Comparison of ENCODE assay signal across 11 mouse cellular contexts in the genomic region with DNA sequence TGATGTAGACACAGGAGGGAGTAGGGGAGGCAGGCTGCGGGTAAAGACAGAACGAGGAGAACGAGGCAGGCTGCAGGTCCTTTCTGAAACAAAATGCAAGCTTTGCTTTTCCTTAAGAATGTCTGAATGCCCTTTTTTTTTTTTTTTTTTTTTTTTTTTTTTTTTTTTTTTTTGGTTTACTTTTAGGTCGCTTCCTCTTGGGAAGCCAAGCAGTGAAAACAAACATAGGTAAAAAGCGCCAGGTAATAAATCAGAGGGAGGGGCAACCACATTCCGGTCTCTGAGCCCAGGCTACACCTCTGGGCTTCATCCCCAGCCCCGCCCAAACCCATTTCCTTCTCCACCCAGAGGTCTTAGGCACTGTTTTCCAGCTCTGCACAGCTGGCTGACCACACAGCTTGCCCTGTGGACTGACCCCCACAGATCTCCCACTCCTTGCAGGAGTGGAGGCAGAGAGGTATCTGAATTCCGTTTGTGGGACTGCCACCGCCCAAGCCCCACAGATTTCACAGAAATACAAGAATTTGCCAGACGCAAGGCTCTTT. TPM values are rescaled to one million over a fixed set of nuclear protein-coding genes. Genes with fewer than 3 reads are reported as not detected.
A peak's percentile ranks its signal among the peaks of the same experiment; 100 is the strongest.
DNase-seq lines count a peak whose midpoint lies in the region; ATAC-seq and TF ChIP-seq lines count a peak whose summit lies in the region.
"Had no signal": no experiment of that assay in that cellular context is flagged by ENCODE, and none has a peak within 500 bp of the region (broad histone marks: within the 10 kb centered on the region; RNA-seq: fewer than 3 reads in every experiment).

No protein-coding gene starts in this region.

- peaks cover 32% of the 10 kb centered on the region for H3K36me3 ChIP-seq in intestine, postnatal 0 days (ENCODE audit: control insufficient read depth, insufficient read depth)
- no peaks in the 10 kb centered on the region for H3K36me3 ChIP-seq in liver, embryonic 13.5 days

- H3K27ac ChIP-seq in intestine, postnatal 0 days (ENCODE audit: low read depth, low read length), result no peak overlapping the region
- H3K27ac ChIP-seq in liver, embryonic 13.5 days, result no peak overlapping the region
- H3K27ac ChIP-seq: forebrain, embryonic 13.5 days had no signal

- DNase-seq in heart, adult 11 months, result peak; percentile 86
- no peak for DNase-seq in heart, postnatal 4 days
- DNase-seq in R1 (ENCODE audit: low read depth, low spot score), result peak; percentile 71
- no peak for DNase-seq in liver, embryonic 13.5 days
- DNase-seq in ovary, postnatal 10 days (ENCODE audit: low spot score), result no peak
- no peak for DNase-seq in spleen, adult 18-20 months

- ATAC-seq in intestine, postnatal 0 days, result 0 out of 2 replicates have a peak, but pooled peaks have one; percentile 7
- no peak for ATAC-seq in liver, embryonic 13.5 days (ENCODE audit: low read depth)
- ATAC-seq in inflammation-experienced regulatory T-cells, adult 6 months, result no peak

- no peak for TF ChIP-seq CTCF in intestine, postnatal 0 days (IDR thresholded peaks at IDR 0.05; ENCODE audit: low read depth)

- WGBS in intestine, postnatal 0 days, result 51% methylated on average over 10 of the region's 10 CpGs
- 16% methylated on average over 10 of the region's 10 CpGs for WGBS in liver, embryonic 13.5 days (ENCODE audit: insufficient replicate concordance)

- peak overlapping the region; percentile 55 for H3K4me2 ChIP-seq in intestine, postnatal 0 days (replicated peaks; ENCODE audit: low read depth)
- peak overlapping the region; percentile 45 for H3K4me2 ChIP-seq in liver, embryonic 13.5 days
- H3K4me2 ChIP-seq: forebrain, embryonic 13.5 days had no signal

- no peaks in the 10 kb centered on the region for H3K27me3 ChIP-seq in intestine, postnatal 0 days (replicated peaks; ENCODE audit: control insufficient read depth, insufficient read depth, low read length)
- peaks cover 44% of the 10 kb centered on the region for H3K27me3 ChIP-seq in liver, embryonic 13.5 days
- H3K27me3 ChIP-seq: forebrain, embryonic 13.5 days had no signal

- peak overlapping the region; percentile 25; the same call in 1 of the 2 replicates for H3K4me3 ChIP-seq in intestine, postnatal 0 days (ENCODE audit: low read depth, low read length)
- H3K4me3 ChIP-seq in liver, embryonic 13.5 days (replicated peaks), result peak overlapping the region; percentile 16; the same call in 1 of the 2 replicates
- H3K4me3 ChIP-seq: forebrain, embryonic 13.5 days had no signal

- no peaks in the 10 kb centered on the region for H3K9me3 ChIP-seq in intestine, postnatal 0 days (ENCODE audit: control insufficient read depth)
- no peaks in the 10 kb centered on the region for H3K9me3 ChIP-seq in liver, embryonic 13.5 days (replicated peaks)
- H3K9me3 ChIP-seq: forebrain, embryonic 13.5 days had no signal

- no peak overlapping the region for H3K9ac ChIP-seq in intestine, postnatal 0 days (ENCODE audit: low read depth, low read length)
- no peak overlapping the region for H3K9ac ChIP-seq in liver, embryonic 13.5 days
- H3K9ac ChIP-seq: forebrain, embryonic 13.5 days had no signal

- no peaks in the 10 kb centered on the region; the same call in none of the 2 replicates for H3K4me1 ChIP-seq in intestine, postnatal 0 days (replicated peaks; ENCODE audit: control insufficient read depth, insufficient read depth, low read length)
- peaks cover 6% of the 10 kb centered on the region for H3K4me1 ChIP-seq in liver, embryonic 13.5 days (replicated peaks)

RNA-seq across cellular contexts. Expression of a gene that starts 15.8 kb away (rescaled TPM):
- total RNA-seq in heart, postnatal 4 days (2021), result not detected
- 0.56 and 0.93 TPM in 2 replicates for polyA plus RNA-seq in intestine, postnatal 0 days (2015; fragmentation: Nextera tagmentation; extraction: Ambion mirVana)
- polyA plus RNA-seq in liver, embryonic 13.5 days (2015; fragmentation: Nextera tagmentation; extraction: Ambion mirVana), result 0.17 TPM in 1 of 2 replicates, not detected in the other
- polyA plus RNA-seq in inflammation-experienced regulatory T-cells, adult 6 months (2017; shearing (Covaris generic)), result under 1 TPM; 0.50 to 0.80 (median 0.70) TPM
- total RNA-seq: midbrain, postnatal 0 days had no signal
- polyA plus RNA-seq: spleen, adult 2 months had no signal

RNA-seq across cellular contexts. Expression of a gene that starts 34.1 kb away (rescaled TPM):
- 1 to 10 TPM; 9.2 to 9.8 TPM for total RNA-seq in heart, postnatal 4 days (2021)
- 6.5 and 6.7 TPM in 2 replicates for polyA plus RNA-seq in intestine, postnatal 0 days (2015; fragmentation: Nextera tagmentation; extraction: Ambion mirVana)
- polyA plus RNA-seq in liver, embryonic 13.5 days (2015; fragmentation: Nextera tagmentation; extraction: Ambion mirVana), result 8.7 and 11.7 TPM in 2 replicates
- polyA plus RNA-seq in inflammation-experienced regulatory T-cells, adult 6 months (2017; shearing (Covaris generic)), result 10 to 100 TPM in 1 of 3 experiments, 1 to 10 TPM in 2; 1.4 to 12.4 (median 1.5) TPM

Comparison
In these comparisons a context has a peak if more than half of its experiments do, and no peak if none do; other contexts are left out.
1. DNase-seq: peak in heart, adult 11 months (single experiment) and R1 (single experiment); none in heart, postnatal 4 days (single experiment), liver, embryonic 13.5 days (single experiment), ovary, postnatal 10 days (single experiment) and spleen, adult 18-20 months (0 of 2).